In the genomic region with DNA sequence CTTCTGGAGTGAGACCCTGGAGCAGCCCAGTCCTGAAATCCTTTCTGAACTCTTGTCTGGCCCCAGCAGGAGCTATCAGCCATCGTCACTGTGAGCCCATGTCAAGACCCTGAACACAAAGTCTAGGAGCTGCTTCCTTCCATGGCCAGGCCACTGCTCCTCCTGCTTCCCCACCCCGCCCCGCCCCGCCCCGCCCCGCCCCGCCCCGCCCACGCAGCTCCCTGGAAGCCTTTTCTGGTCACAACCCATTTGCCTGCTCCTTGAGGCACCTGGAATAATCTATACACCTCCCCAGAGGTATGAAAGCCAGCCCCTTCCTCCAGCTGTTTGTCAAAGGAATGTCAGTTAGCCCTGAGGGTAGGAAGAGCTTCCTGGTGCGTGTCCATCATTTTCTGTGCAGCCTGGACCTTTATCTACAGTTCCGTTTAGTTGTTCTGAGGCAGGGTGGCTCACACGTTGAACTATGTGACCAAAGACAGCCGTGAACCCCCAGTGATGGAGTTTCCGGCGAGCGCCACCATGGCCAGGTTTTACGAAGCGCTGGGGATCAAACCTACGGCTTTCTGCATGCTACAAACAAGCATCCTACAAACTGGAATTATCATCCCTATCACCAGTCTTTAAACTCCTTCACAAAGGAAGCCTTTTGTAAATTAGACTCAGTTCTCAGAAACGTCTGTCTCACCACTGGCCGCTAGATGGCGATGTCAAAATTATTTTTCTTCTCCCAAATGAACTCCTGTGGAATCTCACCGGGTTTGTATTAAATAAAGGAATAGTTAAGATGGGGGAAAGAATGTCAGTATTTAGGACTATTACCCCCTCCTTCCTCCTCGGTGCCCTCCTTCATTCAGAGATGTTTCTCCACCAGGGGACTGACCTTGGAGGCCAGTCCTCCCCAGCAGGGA, we compare ENCODE assay signal across 8 mouse cellular contexts. TPM values are rescaled to one million over a fixed set of nuclear protein-coding genes. Genes with fewer than 3 reads are reported as not detected.
DNase-seq lines count a peak whose midpoint lies in the region; ATAC-seq and TF ChIP-seq lines count a peak whose summit lies in the region.
"Not testable (repeated sequence)": the region's sequence is repeated elsewhere in the genome, so short reads cannot be mapped to it uniquely, and the experiment has no call there.

No protein-coding gene starts in this region.

- not testable (repeated sequence) for TF ChIP-seq EP300 in stomach, postnatal 0 days (optimal IDR thresholded peaks at IDR 0.05)

- H3K27me3 ChIP-seq in Patski; hindbrain, postnatal 0 days (ENCODE audit: insufficient read depth, low read length); lung, embryonic 14.5 days (ENCODE audit: insufficient read depth, low read length); midbrain, postnatal 0 days (ENCODE audit: insufficient read depth, low read length); stomach, postnatal 0 days (ENCODE audit: control insufficient read depth, insufficient read depth, low read length): not testable (repeated sequence)

- H3K36me3 ChIP-seq in hindbrain, postnatal 0 days (ENCODE audit: insufficient read depth, low read length); lung, embryonic 14.5 days (ENCODE audit: insufficient read depth); midbrain, postnatal 0 days (ENCODE audit: insufficient read depth, low read length); stomach, postnatal 0 days (ENCODE audit: control insufficient read depth, insufficient read depth, low read length): not testable (repeated sequence)

- CTCF ChIA-PET in Patski (lab: Charles Lee) = not testable (repeated sequence)

- POLR2A ChIA-PET in Patski (lab: Charles Lee) = not testable (repeated sequence)

- peak; percentile 50 for TF ChIP-seq CTCF in Patski (IDR thresholded peaks at IDR 0.05)
- peak; percentile 58 for TF ChIP-seq CTCF in hindbrain, postnatal 0 days (IDR thresholded peaks at IDR 0.05; ENCODE audit: low read depth)
- TF ChIP-seq CTCF in lung, embryonic 14.5 days (IDR thresholded peaks at IDR 0.05; ENCODE audit: low read depth) = peak; percentile 59
- peak; percentile 70 for TF ChIP-seq CTCF in midbrain, postnatal 0 days (IDR thresholded peaks at IDR 0.05)
- TF ChIP-seq CTCF in stomach, postnatal 0 days (IDR thresholded peaks at IDR 0.05; ENCODE audit: low read depth) = peak; percentile 66

- in situ Hi-C loops in Patski (cut with MboI; ENCODE audit: low pct_unique_long_range_greater_than_20kb) = not testable (repeated sequence)

- ATAC-seq in Patski; hindbrain, postnatal 0 days; midbrain, postnatal 0 days (ENCODE audit: low FRiP score); stomach, postnatal 0 days (ENCODE audit: low FRiP score, low TSS enrichment): not testable (repeated sequence)
- ATAC-seq in granulocyte monocyte progenitor cell, adult 5-6 weeks (replicated peaks; ENCODE audit: poor library complexity, severe bottlenecking) = peak; percentile 55
- ATAC-seq in lung, embryonic 14.5 days (ENCODE audit: insufficient read depth) = peak; percentile 32; the same call in 1 of the 2 replicates

- H3K4me3 ChIP-seq in hindbrain, postnatal 0 days (ENCODE audit: low read length); lung, embryonic 14.5 days (ENCODE audit: low read depth, low read length); midbrain, postnatal 0 days (ENCODE audit: low read depth, low read length); stomach, postnatal 0 days (ENCODE audit: low read depth, low read length): not testable (repeated sequence)

- H3K27ac ChIP-seq in hindbrain, postnatal 0 days; lung, embryonic 14.5 days (ENCODE audit: low read depth); midbrain, postnatal 0 days (ENCODE audit: low read depth, low read length); stomach, postnatal 0 days (replicated peaks): not testable (repeated sequence)

- 11% methylated on average over 24 of the region's 24 CpGs for WGBS in hindbrain, postnatal 0 days
- 8% methylated on average over 24 of the region's 24 CpGs for WGBS in lung, embryonic 14.5 days
- 10% methylated on average over 24 of the region's 24 CpGs for WGBS in midbrain, postnatal 0 days
- WGBS in stomach, postnatal 0 days = 12% methylated on average over 24 of the region's 24 CpGs

- not testable (repeated sequence) for H3K9me3 ChIP-seq in hindbrain, postnatal 0 days (ENCODE audit: low read length); lung, embryonic 14.5 days (ENCODE audit: low read depth, low read length); midbrain, postnatal 0 days (ENCODE audit: low read length); stomach, postnatal 0 days (ENCODE audit: control insufficient read depth, low read length)

- not testable (repeated sequence) for H3K4me1 ChIP-seq in hindbrain, postnatal 0 days (ENCODE audit: insufficient read depth, low read length); lung, embryonic 14.5 days (ENCODE audit: insufficient read depth); midbrain, postnatal 0 days (ENCODE audit: insufficient read depth, low read length); stomach, postnatal 0 days (replicated peaks; ENCODE audit: control insufficient read depth, insufficient read depth)

- H3K9ac ChIP-seq in hindbrain, postnatal 0 days (replicated peaks; ENCODE audit: low read length); lung, embryonic 14.5 days; midbrain, postnatal 0 days (replicated peaks; ENCODE audit: low read length, poor library complexity, severe bottlenecking); stomach, postnatal 0 days (ENCODE audit: low read length): not testable (repeated sequence)

- DNase-seq in Patski (ENCODE audit: low read depth, low spot score); stomach, postnatal 0 days (ENCODE audit: low spot score): not testable (repeated sequence)
- DNase-seq in embryo, embryonic 11.5 days (ENCODE audit: low read depth, low spot score) = peak; percentile 38
- DNase-seq in hindbrain, postnatal 0 days (ENCODE audit: low spot score) = peak; percentile 74
- DNase-seq in layer of hippocampus, postnatal 14 days (ENCODE audit: low spot score in 2 of 2) = peak; percentile 34 to 50
- DNase-seq in lung, embryonic 14.5 days = peak; percentile 86
- peak; percentile 60 for DNase-seq in midbrain, postnatal 0 days (ENCODE audit: low spot score)

- 0 out of 2 replicates have a peak overlapping the region, but pooled peaks have one; percentile 13 for H3K4me2 ChIP-seq in hindbrain, postnatal 0 days (ENCODE audit: low read depth, low read length)
- peak overlapping the region; percentile 49 for H3K4me2 ChIP-seq in lung, embryonic 14.5 days
- H3K4me2 ChIP-seq in midbrain, postnatal 0 days (ENCODE audit: low read depth, low read length, poor library complexity, severe bottlenecking) = 0 out of 2 replicates have a peak overlapping the region, but pooled peaks have one; percentile 9
- H3K4me2 ChIP-seq in stomach, postnatal 0 days (replicated peaks; ENCODE audit: low read depth) = not testable (repeated sequence)

RNA-seq across cellular contexts. Expression of gene Cdh5, which starts 10.2 kb away (rescaled TPM):
- polyA plus RNA-seq in Patski (2021) = not detected
- 0.41 TPM in 1 of 2 replicates, not detected in the other for total RNA-seq in granulocyte monocyte progenitor cell, adult 5-6 weeks (2014; fragmentation: Nextera tagmentation)
- not detected in 2 replicates for total RNA-seq in granulocyte monocyte progenitor cell, adult 5-6 weeks (2017)
- 18.3 and 19.7 TPM in 2 replicates for total RNA-seq in hindbrain, postnatal 0 days (2014; rRNA removed)
- 8.4 and 8.9 TPM in 2 replicates for polyA plus RNA-seq in hindbrain, postnatal 0 days (2015; fragmentation: Nextera tagmentation; extraction: Ambion mirVana)
- 10 to 100 TPM; 12.4 to 14.9 TPM for total RNA-seq in layer of hippocampus, postnatal 14 days (2021)
- polyA plus RNA-seq in lung, embryonic 14.5 days (2014; fragmentation: Nextera tagmentation; extraction: Ambion mirVana) = 69.8 and 71.5 TPM in 2 replicates
- total RNA-seq in midbrain, postnatal 0 days (2014; rRNA removed) = 18.6 and 22.0 TPM in 2 replicates
- polyA plus RNA-seq in midbrain, postnatal 0 days (2015; fragmentation: Nextera tagmentation; extraction: Ambion mirVana) = 8.6 and 9.7 TPM in 2 replicates
- 8.2 and 8.7 TPM in 2 replicates for polyA plus RNA-seq in stomach, postnatal 0 days (2015; fragmentation: Nextera tagmentation; extraction: Ambion mirVana)
